Mouse (Mus musculus) R1 (cell line): ENCODE data around the gene Syf2.
A peak's percentile ranks its signal among the peaks of the same experiment; 100 is the strongest.

Experiments used
- DNase-seq: peaks from one replicate; pipeline ENCODE4 v3.0.0-alpha.2; 2018; ENCODE audit warnings: low read depth, low spot score

The Syf2 gene

GRCm38 (mm10) chr4:134968605-134968976 lies 37.9 kb downstream of the Syf2 start:
- no peak for DNase-seq

DNA sequence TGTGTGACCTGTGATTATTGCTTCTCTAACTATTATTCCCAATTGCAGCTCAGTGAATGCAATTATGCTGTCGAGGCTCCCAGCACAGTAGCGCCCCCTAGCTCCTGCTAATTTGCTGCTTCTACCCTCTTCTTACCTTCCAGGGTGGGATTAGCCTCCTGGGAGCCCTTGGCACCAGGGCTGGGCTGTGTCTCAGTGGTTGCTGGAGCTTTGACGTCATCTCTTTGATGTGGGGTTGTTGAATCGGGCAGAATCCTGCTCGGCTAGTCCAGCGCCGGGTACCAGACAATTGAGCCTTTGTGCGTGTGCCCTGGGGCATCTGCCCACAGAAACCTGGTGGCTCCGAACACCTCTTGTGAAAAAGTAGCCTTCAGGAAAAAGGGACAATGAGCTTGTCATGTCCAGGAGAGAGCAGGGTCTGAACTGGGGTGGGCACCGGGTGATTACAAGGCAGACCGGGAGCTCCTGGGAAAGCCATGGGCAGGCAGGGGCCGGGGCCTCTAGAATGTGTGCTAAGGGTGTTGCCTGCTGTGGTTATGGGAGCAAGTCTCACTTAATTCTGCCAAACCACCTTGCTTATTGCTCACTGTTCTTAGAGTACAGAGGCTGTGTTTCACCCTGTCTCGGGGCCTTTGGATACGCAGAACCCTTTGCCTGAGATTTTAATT lies 44.7 kb downstream of the Syf2 start:
- DNase-seq, result peak; percentile 69

GRCm38 (mm10) chr4:134975929-134976308 lies 45.2 kb downstream of the Syf2 start:
- no peak for DNase-seq

DNA sequence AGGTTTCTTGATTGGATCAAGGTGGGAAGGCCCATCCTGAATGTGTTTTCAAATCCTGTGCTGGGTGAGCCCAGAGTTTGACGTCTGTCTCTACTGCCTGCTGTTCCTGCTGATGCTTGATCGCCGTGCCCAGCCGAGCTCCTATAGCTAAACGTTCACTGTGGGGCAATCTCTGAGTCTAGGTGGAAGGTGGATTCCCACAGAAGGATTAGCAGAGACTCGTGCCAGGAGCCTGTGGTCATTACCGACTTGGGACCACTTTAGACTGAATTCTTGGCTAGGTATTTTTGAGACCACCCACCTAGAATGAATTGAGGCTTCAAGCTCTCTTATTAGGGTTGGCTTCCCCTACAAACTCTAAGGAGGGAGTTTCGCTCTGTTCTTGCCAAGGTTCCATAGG lies 48.2 kb downstream of the Syf2 start:
- no peak for DNase-seq

GRCm38 (mm10) chr4:134981959-134982431 lies 51.3 kb downstream of the Syf2 start:
- DNase-seq, result peak; percentile 90

- peak; percentile 48 for DNase-seq
Observed at GRCm38 (mm10) chr4:134983136-134983535, 52.4 kb downstream of the Syf2 start.

- peak; percentile 86 for DNase-seq
Observed at GRCm38 (mm10) chr4:134984555-134984954, 53.9 kb downstream of the Syf2 start.

DNA sequence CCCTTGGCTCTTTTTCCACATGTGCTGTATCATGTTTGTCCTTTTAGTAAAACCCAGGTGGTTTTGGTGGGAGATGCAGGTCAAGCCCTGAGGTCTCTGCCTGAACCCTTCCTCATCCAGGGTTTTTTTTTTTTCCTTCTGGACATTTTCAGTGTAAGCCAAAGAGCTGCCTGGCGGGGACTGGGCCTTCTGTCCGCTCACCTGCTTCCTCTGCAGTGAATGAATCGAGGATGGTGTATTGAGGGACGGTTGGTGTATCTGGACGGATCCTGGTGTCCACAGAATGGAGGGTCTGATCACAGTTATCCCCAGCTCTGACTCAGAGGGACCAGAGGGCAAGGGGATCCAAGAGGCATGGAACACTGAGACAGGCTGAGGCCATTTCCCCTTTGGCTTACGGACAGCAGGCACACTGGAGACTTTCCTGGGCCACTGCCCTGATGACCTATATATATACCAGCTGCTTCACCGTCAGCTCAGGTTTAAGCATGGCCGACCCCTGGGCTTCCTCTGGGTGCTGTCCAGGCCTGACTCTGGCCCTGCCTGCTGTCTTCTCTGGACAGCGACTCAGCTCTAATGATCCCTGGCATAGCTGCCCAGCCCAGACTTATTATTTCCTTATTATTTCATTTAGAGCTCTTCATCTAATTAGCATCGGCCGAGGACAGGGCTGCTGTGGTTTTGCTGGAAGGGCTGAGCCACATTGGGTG lies 55.1 kb downstream of the Syf2 start:
- DNase-seq, result no peak

GRCm38 (mm10) chr4:134986336-134986635 lies 55.6 kb downstream of the Syf2 start:
- no peak for DNase-seq

- peak; percentile 56 for DNase-seq
Observed at GRCm38 (mm10) chr4:134986963-134987362, 56.3 kb downstream of the Syf2 start.
